Mouse (Mus musculus): Measurements from ENCODE around the gene Ptk6. TPM values are rescaled to one million over a fixed set of nuclear protein-coding genes. Genes with fewer than 3 reads are reported as not detected.

The Ptk6 gene
- total RNA-seq, 1 experiment = 0.22 TPM

DNA sequence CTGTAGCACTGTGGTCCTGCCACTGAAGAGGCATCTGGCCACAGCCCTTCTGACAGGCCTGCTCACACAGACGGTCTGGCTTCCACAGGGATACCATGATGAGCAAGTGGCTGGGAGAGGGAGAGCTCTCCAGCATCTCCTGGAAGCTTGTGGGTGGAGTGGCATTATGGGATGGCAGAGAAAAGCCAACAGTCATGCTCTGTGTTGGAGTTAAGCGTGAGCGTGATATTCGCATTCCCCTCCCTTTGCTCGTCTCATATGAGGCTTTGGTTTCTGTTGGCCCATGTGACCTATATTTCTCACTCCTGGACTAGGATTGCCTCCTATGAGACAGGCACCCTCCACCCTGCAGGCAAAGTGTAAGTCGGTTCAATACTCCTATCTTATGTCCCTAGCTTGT is 52.3 kb downstream of the Ptk6 start:
- H3K9ac ChIP-seq (ENCODE audit: insufficient read depth, low read depth, low read length, poor library complexity, severe bottlenecking) = no peak overlapping the region
- no peak for TF ChIP-seq HCFC1 (IDR thresholded peaks at IDR 0.05; ENCODE audit: borderline replicate concordance, insufficient read depth, low read length)
- no peak for TF ChIP-seq MAFK (IDR thresholded peaks at IDR 0.05; ENCODE audit: insufficient read depth, low read depth, low read length)
- TF ChIP-seq CHD2 (IDR thresholded peaks at IDR 0.05; ENCODE audit: low read depth, low read length) = no peak
- no peak for TF ChIP-seq ZC3H11A (IDR thresholded peaks at IDR 0.05; ENCODE audit: borderline replicate concordance, low read depth, low read length)
- no peak for TF ChIP-seq ZNF384 (IDR thresholded peaks at IDR 0.05; ENCODE audit: low read depth, low read length)
- no peak overlapping the region for H3K4me3 ChIP-seq (ENCODE audit: insufficient read depth in 1 of 2, low read depth in 1 of 2, low read length in 2 of 2, poor library complexity in 1 of 2, severe bottlenecking in 1 of 2)
- H3K27ac ChIP-seq (ENCODE audit: insufficient read depth, low read depth, low read length, poor library complexity, severe bottlenecking) = no peak overlapping the region
- no peaks in the 10 kb centered on the region for H3K9me3 ChIP-seq (ENCODE audit: control insufficient read depth, insufficient read depth, low read depth, low read length)
- H3K36me3 ChIP-seq (ENCODE audit: control insufficient read depth, insufficient read depth, low read length, poor library complexity, severe bottlenecking) = no peaks in the 10 kb centered on the region
- in situ Hi-C loops (cut with MboI; ENCODE audit: low sequenced_read_pairs in 2 of 2, unreplicated experiment in 2 of 2) = no loop called here
- DNase-seq (ENCODE audit: low read depth, low spot score) = no peak
- H3K4me1 ChIP-seq (ENCODE audit: control insufficient read depth in 2 of 2, insufficient read depth in 2 of 2, low read length in 2 of 2, poor library complexity in 1 of 2) = peaks cover 0 to 7% of the 10 kb centered on the region in 2 experiments; a peak in 2 of 4 replicates

DNA sequence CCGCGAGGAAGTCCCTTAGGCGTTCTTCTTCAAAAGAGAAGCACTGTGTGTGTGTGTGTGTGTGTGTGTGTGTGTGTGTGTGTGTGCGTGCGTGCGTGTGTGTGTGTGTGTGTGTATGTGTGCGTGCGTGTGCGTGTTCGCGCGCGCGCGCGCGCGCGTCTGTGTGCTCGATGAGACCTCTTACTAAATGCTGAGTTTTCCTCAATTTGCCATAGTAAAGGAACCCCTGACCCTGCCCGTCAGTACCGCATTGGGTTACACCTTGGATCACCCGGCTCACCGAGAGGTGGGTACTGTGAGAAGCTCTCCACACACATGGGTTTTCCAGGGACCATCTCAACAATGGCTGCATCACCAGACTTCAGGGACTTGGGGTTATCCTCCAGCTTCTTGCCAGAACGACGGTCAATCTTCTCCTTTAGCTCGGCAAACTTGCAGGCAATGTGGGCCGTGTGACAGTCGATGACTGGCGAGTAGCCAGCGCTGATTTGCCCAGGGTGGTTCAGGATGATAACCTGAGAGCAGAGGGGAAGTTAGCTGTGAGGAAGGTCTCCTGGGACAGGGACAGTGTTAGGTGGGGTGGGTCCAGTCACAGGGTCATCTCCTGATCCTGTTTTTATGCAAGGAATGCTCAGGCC is 54.2 kb downstream of the Ptk6 start:
- no peaks in the 10 kb centered on the region for H3K9me3 ChIP-seq (ENCODE audit: control insufficient read depth, insufficient read depth, low read depth, low read length)
- TF ChIP-seq ZC3H11A (IDR thresholded peaks at IDR 0.05; ENCODE audit: borderline replicate concordance, low read depth, low read length) = no peak
- no peak for TF ChIP-seq CHD2 (IDR thresholded peaks at IDR 0.05; ENCODE audit: low read depth, low read length)
- TF ChIP-seq HCFC1 (IDR thresholded peaks at IDR 0.05; ENCODE audit: borderline replicate concordance, insufficient read depth, low read length) = no peak
- TF ChIP-seq MAFK (IDR thresholded peaks at IDR 0.05; ENCODE audit: insufficient read depth, low read depth, low read length) = no peak
- no peak for TF ChIP-seq ZNF384 (IDR thresholded peaks at IDR 0.05; ENCODE audit: low read depth, low read length)
- in situ Hi-C loops (cut with MboI; ENCODE audit: low sequenced_read_pairs in 2 of 2, unreplicated experiment in 2 of 2) = no loop called here
- DNase-seq (ENCODE audit: low read depth, low spot score) = no peak
- H3K4me3 ChIP-seq (ENCODE audit: insufficient read depth in 1 of 2, low read depth in 1 of 2, low read length in 2 of 2, poor library complexity in 1 of 2, severe bottlenecking in 1 of 2) = peak overlapping the region; percentile 67 to 74
- H3K9ac ChIP-seq (ENCODE audit: insufficient read depth, low read depth, low read length, poor library complexity, severe bottlenecking) = peak overlapping the region; percentile 18
- no peak overlapping the region for H3K27ac ChIP-seq (ENCODE audit: insufficient read depth, low read depth, low read length, poor library complexity, severe bottlenecking)
- H3K4me1 ChIP-seq (ENCODE audit: control insufficient read depth in 2 of 2, insufficient read depth in 2 of 2, low read length in 2 of 2, poor library complexity in 1 of 2) = peaks cover 0 to 7% of the 10 kb centered on the region in 2 experiments; a peak in 2 of 4 replicates
- H3K36me3 ChIP-seq (ENCODE audit: control insufficient read depth, insufficient read depth, low read length, poor library complexity, severe bottlenecking) = no peaks in the 10 kb centered on the region

DNA sequence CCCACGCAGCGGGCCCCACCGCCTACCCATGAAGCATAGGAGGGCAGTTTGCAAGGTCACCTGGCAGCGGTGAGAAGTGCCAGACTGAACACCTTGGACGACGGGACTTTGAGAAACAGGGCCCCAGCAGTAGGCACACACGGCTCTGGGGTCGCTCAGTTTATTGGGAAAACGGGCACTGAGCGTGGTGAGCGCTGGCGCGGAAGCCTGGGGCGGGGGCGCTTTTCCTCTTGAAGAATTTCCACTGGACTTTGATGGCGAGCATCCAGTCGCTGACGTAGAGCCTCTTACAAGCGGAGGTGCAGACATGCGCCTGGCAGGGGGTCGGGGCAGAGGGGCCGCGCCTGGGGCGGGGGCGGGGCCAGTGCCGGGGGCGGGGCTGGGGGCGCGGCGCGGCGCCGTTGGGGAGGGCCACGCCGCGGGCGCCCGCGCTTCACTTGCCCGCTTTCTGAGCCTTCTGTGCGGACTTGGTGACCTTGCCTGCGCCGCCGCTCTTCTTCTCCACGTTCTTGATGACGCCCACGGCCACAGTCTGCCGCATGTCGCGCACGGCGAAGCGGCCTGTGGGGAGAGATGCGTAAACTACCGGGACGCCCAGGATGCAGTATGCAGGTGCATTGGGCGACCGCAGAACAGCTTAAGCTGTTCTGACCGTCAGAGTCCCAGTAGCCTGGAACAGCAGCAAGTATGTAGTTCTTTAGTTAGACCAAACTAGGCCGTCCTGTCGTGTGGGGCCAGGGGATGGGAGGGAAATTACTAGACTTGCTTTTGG is 54.9 kb downstream of the Ptk6 start:
- DNase-seq (ENCODE audit: low read depth, low spot score) = no peak
- no peak overlapping the region for H3K27ac ChIP-seq (ENCODE audit: insufficient read depth, low read depth, low read length, poor library complexity, severe bottlenecking)

DNA sequence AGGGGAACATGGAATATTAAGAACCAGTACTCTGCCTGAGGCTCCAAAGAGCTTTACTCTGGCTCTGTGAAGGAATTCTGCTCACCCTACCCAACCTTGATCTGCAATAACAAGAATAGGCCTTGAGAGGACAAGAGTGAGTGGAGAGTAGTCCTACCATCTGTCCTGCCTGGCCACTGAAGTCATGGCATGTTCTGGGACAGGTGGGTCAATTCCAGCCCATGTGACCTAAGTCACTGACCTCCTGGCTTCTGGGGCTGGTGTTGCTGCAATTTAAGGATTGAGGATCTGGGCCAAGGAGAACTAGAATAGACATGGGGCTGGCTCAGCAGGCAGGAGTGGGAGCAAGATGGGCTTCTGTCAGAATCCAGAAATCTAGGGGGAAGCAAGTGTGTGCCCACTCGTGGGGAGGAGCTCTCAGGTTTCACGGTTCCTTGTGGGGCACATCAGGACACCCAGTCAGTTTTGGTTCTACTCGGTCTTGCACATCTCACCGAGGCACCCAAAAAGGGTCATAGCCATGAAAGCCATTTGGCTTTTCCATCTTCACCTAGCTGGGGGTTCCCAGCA is 55.5 kb downstream of the Ptk6 start:
- Histone ChIP-seq H3K4me1 (ENCODE audit: control insufficient read depth in 2 of 2, insufficient read depth in 2 of 2, low read length in 2 of 2, poor library complexity in 1 of 2) (peaks cover 0 to 7% of the 10 kb centered on the region in 2 experiments; a peak in 2 of 4 replicates), H3K9ac (ENCODE audit: insufficient read depth, low read depth, low read length, poor library complexity, severe bottlenecking) (no peak overlapping the region)
- no peak for TF ChIP-seq CHD2 (IDR thresholded peaks at IDR 0.05; ENCODE audit: low read depth, low read length)
- no peak for TF ChIP-seq MAFK (IDR thresholded peaks at IDR 0.05; ENCODE audit: insufficient read depth, low read depth, low read length)
- no peak for TF ChIP-seq ZC3H11A (IDR thresholded peaks at IDR 0.05; ENCODE audit: borderline replicate concordance, low read depth, low read length)
- no peak for TF ChIP-seq ZNF384 (IDR thresholded peaks at IDR 0.05; ENCODE audit: low read depth, low read length)
- TF ChIP-seq HCFC1 (IDR thresholded peaks at IDR 0.05; ENCODE audit: borderline replicate concordance, insufficient read depth, low read length) = no peak

More for the DNA sequence above, 54.9 kb downstream of the Ptk6 start:
- Histone ChIP-seq H3K9me3 (ENCODE audit: control insufficient read depth, insufficient read depth, low read depth, low read length) (no peaks in the 10 kb centered on the region), H3K36me3 (ENCODE audit: control insufficient read depth, insufficient read depth, low read length, poor library complexity, severe bottlenecking) (no peaks in the 10 kb centered on the region), H3K9ac (ENCODE audit: insufficient read depth, low read depth, low read length, poor library complexity, severe bottlenecking) (peak overlapping the region; percentile 62), H3K4me1 (ENCODE audit: control insufficient read depth in 2 of 2, insufficient read depth in 2 of 2, low read length in 2 of 2, poor library complexity in 1 of 2) (peaks cover 0 to 7% of the 10 kb centered on the region in 2 experiments; a peak in 2 of 4 replicates), H3K4me3 (ENCODE audit: insufficient read depth in 1 of 2, low read depth in 1 of 2, low read length in 2 of 2, poor library complexity in 1 of 2, severe bottlenecking in 1 of 2) (peak overlapping the region; percentile 67 to 74)
- in situ Hi-C loops (cut with MboI; ENCODE audit: low sequenced_read_pairs in 2 of 2, unreplicated experiment in 2 of 2) = no loop called here
- TF ChIP-seq ZNF384 (IDR thresholded peaks at IDR 0.05; ENCODE audit: low read depth, low read length) (no peak), HCFC1 (IDR thresholded peaks at IDR 0.05; ENCODE audit: borderline replicate concordance, insufficient read depth, low read length) (no peak), MAFK (IDR thresholded peaks at IDR 0.05; ENCODE audit: insufficient read depth, low read depth, low read length) (no peak), CHD2 (IDR thresholded peaks at IDR 0.05; ENCODE audit: low read depth, low read length) (no peak), ZC3H11A (IDR thresholded peaks at IDR 0.05; ENCODE audit: borderline replicate concordance, low read depth, low read length) (no peak)

More for the DNA sequence above, 55.5 kb downstream of the Ptk6 start:
- no peak for DNase-seq (ENCODE audit: low read depth, low spot score)
- peak overlapping the region; percentile 67 to 74 for H3K4me3 ChIP-seq (ENCODE audit: insufficient read depth in 1 of 2, low read depth in 1 of 2, low read length in 2 of 2, poor library complexity in 1 of 2, severe bottlenecking in 1 of 2)
- no peaks in the 10 kb centered on the region for H3K36me3 ChIP-seq (ENCODE audit: control insufficient read depth, insufficient read depth, low read length, poor library complexity, severe bottlenecking)
- H3K9me3 ChIP-seq (ENCODE audit: control insufficient read depth, insufficient read depth, low read depth, low read length) = no peaks in the 10 kb centered on the region
- H3K27ac ChIP-seq (ENCODE audit: insufficient read depth, low read depth, low read length, poor library complexity, severe bottlenecking) = no peak overlapping the region
- in situ Hi-C loops (cut with MboI; ENCODE audit: low sequenced_read_pairs in 2 of 2, unreplicated experiment in 2 of 2) = no loop called here

Measured in ES-E14 (cell line).